Mouse (Mus musculus) lung, postnatal 0 days (tissue): ENCODE measurements around the gene Aven.

Experiments
- CTCF ChIP-seq: IDR thresholded peaks from 2 replicates; pipeline ENCODE4 v1.5.1; 2016; ENCODE audit warnings: antibody characterized with exemption, mild to moderate bottlenecking
- EP300 ChIP-seq: IDR thresholded peaks from 2 replicates; pipeline ENCODE4 v1.6.1; 2016; ENCODE audit warnings: antibody characterized with exemption, mild to moderate bottlenecking, control low read depth

DNA sequence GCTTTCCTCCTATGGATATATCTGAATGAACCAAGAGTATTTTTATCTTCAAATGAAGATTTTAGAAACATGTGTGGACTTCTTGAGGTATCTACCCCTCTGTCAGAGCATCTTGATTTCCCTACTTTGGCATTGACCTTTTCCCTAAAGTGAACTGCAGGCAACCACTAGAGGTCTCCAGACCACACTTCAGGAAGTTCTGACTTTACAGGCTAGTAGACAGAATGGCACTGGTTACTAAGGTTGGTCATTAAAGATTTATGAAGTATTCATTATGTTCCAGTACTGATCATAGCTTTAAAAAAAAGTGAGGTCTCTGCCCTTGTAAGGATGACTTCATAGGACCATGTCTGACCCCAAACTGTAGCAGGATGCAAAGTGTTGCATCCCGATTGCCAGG is 46.0 kb downstream of the Aven start:
- TF ChIP-seq CTCF (peak; percentile 58), EP300 (no peak)
